Mouse (Mus musculus) cerebellum, adult (tissue): ENCODE measurements around the gene Ctse.
A peak's percentile ranks its signal among the peaks of the same experiment; 100 is the strongest.

Experiments used
- ATAC-seq: cut with Nextera tagmentation; 2 replicates; pipeline ENCODE4 v1.9.2; 2017; ENCODE audit warnings: mild to moderate bottlenecking, moderate library complexity, mixed read lengths; ENCODE audit not compliant: insufficient number of reproducible peaks, low FRiP score, low TSS enrichment

Ctse gene

DNA sequence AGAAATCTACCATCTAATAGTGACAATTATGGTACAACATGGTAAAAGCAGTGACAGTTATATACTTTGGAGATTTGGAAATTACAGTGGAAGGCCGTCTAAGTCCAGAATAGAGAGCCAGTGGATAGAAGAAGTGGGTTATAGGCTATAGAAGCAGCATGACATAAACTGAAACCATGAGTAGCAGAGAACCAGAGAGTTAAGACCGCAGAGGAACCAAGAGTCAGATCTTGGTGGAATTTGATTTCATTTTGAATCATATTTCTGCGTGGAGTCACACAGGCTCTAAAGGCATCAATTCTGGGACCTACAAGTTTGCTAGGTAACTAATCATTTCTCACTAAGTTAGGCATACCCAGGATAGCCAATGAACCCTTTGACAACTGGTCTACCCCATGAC is 60.7 kb downstream of the Ctse start:
- no peak for ATAC-seq

DNA sequence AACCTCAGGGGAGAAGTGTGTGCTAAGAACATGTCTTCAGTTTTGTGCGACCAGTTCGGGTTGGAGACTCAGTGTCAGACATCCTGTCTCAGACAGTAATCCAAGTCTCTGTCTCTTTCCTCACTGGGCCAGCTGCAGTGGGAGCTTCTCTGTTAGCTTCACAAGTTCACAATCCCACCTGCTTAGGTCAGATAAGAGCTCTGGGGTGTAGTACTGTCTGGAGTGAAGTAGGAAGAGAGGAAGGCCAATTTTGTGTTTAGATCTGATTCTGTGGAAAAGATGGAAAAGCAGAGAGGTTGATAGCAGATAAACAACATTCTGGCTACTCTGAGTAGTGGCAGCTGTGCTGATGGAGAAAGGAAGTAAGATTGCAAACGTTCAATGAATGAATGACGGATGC is 61.5 kb downstream of the Ctse start:
- no peak for ATAC-seq

DNA sequence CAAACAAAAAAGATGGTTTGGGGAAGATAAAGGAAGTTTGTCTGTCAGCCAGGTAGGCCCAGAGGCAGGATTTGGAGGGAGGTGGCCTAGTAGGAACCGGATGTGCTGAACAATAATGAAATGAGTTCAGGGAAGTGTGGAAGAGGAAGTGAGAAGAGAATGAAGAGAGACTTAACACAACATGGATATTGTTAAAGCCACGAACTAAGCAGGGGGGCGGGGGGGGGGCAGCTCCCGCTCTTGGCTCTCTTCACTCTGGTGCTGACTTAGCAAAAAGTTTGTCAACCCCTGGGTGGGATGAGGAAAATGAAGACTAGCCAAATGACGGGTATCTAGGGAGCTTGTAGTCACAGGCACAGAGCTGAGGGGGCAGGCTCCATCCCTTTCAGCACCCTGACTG is 62.3 kb downstream of the Ctse start:
- ATAC-seq = no peak

DNA sequence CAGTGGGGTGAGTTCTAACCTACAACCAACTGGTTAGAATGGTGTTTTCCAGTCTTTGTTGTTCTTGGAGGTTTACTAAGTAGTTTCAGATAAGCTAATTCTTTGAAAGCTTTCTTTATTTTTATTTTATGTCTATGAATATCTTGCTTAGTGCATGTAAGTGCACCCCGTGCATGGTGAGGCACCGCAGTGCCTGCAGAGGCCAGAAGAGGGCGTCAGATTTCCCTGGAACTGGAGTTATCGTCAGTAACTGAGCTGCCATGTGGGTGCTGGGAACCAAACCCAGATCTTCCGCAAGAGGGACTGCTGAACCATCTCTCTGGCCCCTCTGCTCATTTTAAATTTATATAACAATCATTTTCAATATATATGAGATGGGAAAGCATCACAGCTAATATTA is 63.3 kb downstream of the Ctse start:
- no peak for ATAC-seq

DNA sequence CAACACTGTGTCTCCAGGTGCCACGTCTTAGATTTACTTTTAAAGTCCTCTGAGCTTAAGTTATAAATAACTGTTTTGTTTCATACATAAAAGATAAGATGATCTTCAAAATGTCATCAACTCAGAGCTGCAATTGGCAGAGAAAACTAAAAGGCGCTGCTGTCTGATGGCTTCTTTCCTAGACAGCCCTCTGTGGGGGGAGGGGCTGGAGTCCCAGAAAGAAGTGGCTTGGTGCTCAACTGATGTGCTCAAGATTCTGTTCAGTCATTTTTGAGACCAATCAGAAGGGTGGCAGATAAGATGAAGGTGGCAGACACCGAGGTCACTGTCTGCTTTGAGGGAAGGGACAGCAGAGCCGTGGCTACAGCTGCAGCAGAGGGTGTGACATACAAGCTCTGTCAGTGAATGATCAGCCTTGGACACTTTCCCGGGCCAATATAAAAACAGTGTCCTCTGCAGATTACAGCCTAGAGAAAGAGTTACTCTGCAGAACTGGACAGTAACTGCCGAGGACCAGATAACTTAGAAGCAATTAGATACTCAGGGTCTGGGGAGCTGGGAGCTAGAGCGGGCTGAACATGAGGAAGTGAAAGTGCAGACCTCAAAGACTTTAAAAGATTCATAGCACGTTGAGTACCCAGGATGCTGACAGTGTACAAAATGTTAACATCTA is 64.1 kb downstream of the Ctse start:
- no peak for ATAC-seq

DNA sequence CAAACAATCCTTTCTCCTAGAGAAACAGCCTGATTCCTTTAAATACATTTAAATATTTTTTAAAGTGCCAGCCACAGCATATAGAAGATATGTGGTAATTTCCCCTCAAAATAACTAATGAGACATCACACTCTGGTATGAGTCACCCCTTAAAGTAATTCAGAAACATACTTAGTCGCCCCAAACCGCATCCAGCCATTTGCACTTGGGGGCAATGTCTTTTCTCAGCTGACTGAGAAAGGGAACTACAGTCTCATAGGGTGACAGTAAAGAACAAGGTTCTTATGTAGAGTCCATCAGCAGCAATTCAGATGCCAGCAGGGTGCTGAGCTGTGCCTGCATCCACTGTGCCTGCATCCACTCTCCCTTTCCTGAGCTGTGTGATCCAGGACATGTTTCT is 65.4 kb downstream of the Ctse start:
- no peak for ATAC-seq

DNA sequence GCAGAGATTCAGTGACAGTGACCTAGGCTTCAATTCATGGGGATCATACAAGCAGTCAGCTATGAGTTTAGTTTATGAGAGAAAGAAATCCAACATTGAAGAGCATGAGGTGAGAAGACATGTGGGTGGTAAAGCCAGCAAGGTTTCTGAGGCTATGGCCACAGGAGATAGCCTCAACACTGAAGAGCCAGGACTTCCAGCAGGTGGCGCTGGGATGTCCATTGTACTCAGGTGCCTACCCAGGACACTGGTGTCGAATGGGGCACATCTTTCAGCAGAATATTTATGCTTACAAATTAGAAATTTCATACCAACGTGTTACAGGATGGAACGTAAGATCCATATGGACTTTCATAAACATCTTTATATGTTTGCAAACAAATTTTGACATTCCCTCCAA is 70.2 kb downstream of the Ctse start:
- peak; percentile 64; the same call in 1 of the 2 replicates for ATAC-seq

DNA sequence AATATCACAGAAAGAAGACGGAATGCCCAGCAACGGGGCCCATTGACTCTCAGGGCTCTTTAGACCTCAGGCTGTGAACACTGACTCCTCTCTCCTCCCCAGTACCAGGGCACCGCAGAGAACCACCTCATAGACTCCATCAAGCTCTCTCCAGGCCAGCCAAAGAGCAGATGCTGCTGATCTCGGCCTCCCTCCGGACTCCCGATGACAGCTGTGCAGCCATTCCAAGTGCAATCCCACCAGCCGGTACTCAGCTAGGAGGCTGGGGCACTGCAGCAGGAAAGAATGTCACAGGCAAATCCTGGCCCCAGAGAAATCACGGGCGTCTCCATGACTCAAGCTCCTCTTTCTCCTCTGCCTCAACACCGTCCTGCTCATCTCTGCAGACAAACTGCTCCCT is 73.4 kb downstream of the Ctse start:
- ATAC-seq = no peak

DNA sequence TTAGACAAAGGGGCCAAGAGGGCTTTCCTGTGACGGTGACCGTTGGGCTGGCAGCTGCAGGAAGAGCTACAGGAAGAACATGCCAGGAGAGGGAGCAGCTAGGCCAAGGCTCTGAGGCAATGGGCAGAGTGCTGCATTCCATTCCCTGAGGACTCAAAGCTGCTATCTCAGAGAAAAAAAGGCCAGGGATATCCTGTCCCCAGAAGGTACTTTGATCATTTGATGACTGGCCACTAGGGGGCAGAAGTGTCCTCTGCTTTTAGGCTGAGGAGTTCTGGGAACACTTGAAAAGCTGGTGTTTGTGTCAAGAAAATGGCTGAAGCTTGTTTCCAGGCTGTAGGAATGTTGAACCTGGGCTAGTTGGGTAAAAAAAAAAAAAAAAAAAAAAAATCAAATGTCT is 74.3 kb downstream of the Ctse start:
- ATAC-seq = peak; percentile 37; the same call in 1 of the 2 replicates

DNA sequence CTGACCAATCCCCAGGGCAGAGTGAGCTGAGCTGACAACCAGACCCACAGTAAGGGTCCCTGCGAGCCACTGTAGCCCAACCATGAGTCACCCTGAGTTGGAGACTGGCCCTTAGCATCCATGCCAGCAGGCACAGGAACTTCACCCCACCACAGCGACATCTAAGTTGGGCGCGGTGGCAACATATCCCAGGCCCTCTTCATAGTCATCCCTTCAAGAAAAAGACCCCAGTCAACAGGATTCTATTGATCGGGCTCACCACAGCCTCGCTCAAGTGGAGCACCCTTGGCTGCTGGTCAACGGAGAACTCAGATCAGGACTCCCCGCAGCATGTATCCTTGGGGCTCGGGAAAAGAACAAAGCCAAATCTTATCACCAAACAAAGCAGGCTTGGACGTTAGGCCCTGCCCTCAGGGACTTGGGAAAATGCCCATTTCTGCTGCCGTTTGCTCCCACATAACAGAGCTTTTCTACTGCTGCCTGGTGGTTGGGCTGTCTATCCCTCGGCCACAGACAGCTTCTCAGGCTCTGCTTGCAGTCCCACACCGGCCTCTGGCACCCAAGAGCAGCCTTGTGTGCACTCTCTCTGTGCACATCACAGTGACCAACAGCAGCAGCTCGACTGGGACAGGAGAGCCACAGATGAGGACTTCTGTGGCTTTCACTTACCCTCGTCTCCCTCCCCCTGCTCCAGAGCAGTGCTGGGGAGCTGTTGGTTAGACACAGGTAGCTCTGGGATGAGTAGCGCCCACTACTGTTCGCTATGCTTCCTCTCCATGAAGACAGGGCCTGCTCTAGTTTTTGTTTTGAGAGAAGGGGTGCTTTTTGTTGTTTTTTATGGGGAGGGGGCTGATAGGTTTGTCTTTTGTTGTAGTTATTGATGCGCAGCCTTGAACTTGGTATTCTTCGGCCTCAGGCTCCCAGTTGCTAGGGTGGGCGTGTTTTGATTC is 76.6 kb downstream of the Ctse start:
- no peak for ATAC-seq

DNA sequence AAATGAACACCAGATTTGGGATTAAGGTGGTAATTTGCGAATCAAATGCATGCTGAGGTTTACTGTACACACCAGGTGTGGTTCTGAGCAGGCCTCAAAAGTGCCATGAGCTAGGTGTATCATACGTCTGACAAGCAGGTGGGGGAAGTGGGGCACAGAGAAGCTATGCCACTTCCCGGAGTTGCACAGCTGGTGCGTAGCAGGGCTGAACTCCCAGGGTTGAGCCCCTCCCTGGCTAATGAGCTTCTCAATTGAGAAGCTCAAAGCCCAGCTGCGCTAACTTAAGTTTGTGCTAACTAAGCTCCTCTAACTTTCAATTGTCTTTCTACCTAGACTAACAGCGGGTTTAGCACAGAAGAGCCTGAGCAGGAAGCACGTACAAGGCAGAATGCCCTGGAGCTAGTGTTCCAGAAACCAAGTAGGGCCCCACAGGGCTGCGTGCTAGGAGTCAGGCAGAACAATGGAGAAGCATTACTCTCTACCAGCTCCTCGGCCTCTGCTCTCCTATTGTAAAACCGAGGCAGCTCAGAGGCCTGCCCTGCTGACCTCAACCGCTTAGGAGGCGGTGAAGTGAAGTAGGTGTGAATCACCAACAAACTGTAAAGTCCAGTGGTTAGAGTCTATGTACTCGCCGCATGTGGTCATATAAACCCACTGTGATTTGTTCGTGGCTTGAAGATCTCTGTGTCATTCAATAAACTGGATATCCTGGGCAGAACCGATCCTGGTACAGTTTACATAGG is 81.0 kb downstream of the Ctse start:
- ATAC-seq = no peak

DNA sequence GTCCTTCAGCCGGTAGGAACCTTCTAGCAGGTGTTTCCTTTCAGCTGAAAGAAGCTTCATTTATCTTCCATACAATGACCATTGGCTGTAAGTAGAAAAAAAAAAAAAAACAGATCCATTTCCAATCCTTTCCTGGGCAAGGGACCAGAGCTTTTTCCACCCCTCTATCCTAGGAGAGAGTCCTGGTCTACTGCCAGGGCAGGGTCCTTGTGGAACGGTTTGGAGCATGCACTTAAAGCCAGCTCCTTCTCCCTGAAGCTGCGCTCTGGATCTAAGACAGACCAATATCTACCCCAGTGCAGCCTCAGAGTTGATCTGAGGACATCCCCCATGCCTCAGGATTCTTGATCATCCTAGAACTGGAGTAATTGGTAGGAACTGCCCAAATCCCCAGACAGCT is 83.9 kb downstream of the Ctse start:
- ATAC-seq = no peak

DNA sequence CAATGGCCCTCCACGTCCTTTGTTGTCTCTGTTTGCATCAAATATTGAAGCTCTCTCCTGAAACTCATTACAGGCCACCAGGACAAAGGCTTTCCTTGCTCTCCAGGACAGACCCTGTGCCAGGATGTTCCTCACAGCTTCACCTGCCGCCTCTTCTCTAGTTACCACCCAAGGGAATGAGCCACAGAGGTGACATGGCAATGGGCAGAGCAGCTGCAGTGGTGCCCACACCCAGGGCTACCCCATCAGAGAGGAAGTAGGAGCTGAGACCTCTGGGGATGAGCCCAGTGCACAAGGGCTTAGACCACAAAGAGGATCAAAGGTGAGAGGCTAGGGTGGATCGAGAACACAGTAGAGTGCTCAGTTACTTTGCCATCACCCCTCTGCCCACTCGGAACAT is 85.4 kb downstream of the Ctse start:
- no peak for ATAC-seq
